Mouse (Mus musculus): ENCODE results near the gene Gsn. TPM values are rescaled to one million over a fixed set of nuclear protein-coding genes. Genes with fewer than 3 reads are reported as not detected.

Gsn gene
- total RNA-seq, 1 experiment = 165 TPM

DNA sequence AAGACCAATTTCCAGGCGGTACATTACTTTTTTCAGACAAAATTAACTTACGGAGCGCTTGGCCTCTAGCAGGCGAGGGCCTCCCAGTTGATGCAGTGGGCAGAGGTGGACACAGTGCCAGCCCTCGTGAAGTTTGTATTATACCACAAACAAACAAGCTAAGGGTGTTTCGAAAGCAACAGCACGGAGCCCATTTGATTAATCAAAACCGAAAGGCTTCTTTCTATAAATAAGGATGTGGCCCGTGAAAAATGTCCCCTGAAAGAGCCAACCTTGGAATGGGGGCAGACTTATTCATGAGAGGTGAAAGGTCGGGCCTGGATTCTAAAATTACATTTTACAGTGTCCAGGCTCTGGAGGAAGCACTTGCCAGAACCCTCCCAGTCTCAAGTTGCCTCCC, 81.2 kb downstream of the Gsn start:
- peak overlapping the region in 1 of 2 experiments; percentile 5; a peak in 1 of 4 replicates for H3K4me3 ChIP-seq (ENCODE audit: insufficient read depth in 1 of 2, low read depth in 1 of 2, low read length in 2 of 2, poor library complexity in 1 of 2, severe bottlenecking in 1 of 2)
- peaks cover 0 to 5% of the 10 kb centered on the region in 2 experiments; a peak in 1 of 4 replicates for H3K4me1 ChIP-seq (ENCODE audit: control insufficient read depth in 2 of 2, insufficient read depth in 2 of 2, low read length in 2 of 2, poor library complexity in 1 of 2)
- no peaks in the 10 kb centered on the region for H3K36me3 ChIP-seq (ENCODE audit: control insufficient read depth, insufficient read depth, low read length, poor library complexity, severe bottlenecking)
- H3K27ac ChIP-seq (ENCODE audit: insufficient read depth, low read depth, low read length, poor library complexity, severe bottlenecking) = no peak overlapping the region
- H3K9ac ChIP-seq (ENCODE audit: insufficient read depth, low read depth, low read length, poor library complexity, severe bottlenecking) = no peak overlapping the region
- in situ Hi-C loops (cut with MboI; ENCODE audit: low sequenced_read_pairs in 2 of 2, unreplicated experiment in 2 of 2) = no loop called here
- no peak for TF ChIP-seq ZNF384 (IDR thresholded peaks at IDR 0.05; ENCODE audit: low read depth, low read length)
- no peaks in the 10 kb centered on the region for H3K9me3 ChIP-seq (ENCODE audit: control insufficient read depth, insufficient read depth, low read depth, low read length)
- no peak for DNase-seq (ENCODE audit: low read depth, low spot score)

DNA sequence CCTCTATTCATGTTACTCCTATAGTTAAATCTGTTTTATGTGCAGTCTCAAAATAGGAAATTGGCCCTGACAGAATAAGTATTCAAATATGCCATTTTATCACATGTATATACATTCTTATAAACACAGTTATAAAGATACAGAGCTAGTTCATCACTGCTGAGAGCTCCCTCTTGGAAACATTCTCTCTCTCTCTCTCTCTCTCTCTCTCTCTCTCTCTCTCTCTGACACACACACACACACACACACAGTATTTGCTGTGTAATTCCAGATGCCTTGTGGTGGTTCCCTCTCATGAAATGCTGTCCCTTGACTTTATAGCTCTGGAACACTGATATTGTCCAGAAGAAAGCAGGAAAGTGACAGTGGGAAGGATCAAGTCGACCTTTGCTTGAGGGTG, 81.9 kb downstream of the Gsn start:
- Histone ChIP-seq H3K4me1 (ENCODE audit: control insufficient read depth in 2 of 2, insufficient read depth in 2 of 2, low read length in 2 of 2, poor library complexity in 1 of 2) (peaks cover 0 to 5% of the 10 kb centered on the region in 2 experiments; a peak in 1 of 4 replicates), H3K36me3 (ENCODE audit: control insufficient read depth, insufficient read depth, low read length, poor library complexity, severe bottlenecking) (no peaks in the 10 kb centered on the region), H3K9me3 (ENCODE audit: control insufficient read depth, insufficient read depth, low read depth, low read length) (no peaks in the 10 kb centered on the region), H3K4me3 (ENCODE audit: insufficient read depth in 1 of 2, low read depth in 1 of 2, low read length in 2 of 2, poor library complexity in 1 of 2, severe bottlenecking in 1 of 2) (no peak overlapping the region), H3K9ac (ENCODE audit: insufficient read depth, low read depth, low read length, poor library complexity, severe bottlenecking) (no peak overlapping the region), H3K27ac (ENCODE audit: insufficient read depth, low read depth, low read length, poor library complexity, severe bottlenecking) (no peak overlapping the region)
- no peak for DNase-seq (ENCODE audit: low read depth, low spot score)
- no peak for TF ChIP-seq ZC3H11A (IDR thresholded peaks at IDR 0.05; ENCODE audit: borderline replicate concordance, low read depth, low read length)
- TF ChIP-seq MAFK (IDR thresholded peaks at IDR 0.05; ENCODE audit: insufficient read depth, low read depth, low read length) = no peak
- no peak for TF ChIP-seq CHD2 (IDR thresholded peaks at IDR 0.05; ENCODE audit: low read depth, low read length)
- no peak for TF ChIP-seq ZNF384 (IDR thresholded peaks at IDR 0.05; ENCODE audit: low read depth, low read length)
- TF ChIP-seq HCFC1 (IDR thresholded peaks at IDR 0.05; ENCODE audit: borderline replicate concordance, insufficient read depth, low read length) = no peak
- in situ Hi-C loops (cut with MboI; ENCODE audit: low sequenced_read_pairs in 2 of 2, unreplicated experiment in 2 of 2) = no loop called here

DNA sequence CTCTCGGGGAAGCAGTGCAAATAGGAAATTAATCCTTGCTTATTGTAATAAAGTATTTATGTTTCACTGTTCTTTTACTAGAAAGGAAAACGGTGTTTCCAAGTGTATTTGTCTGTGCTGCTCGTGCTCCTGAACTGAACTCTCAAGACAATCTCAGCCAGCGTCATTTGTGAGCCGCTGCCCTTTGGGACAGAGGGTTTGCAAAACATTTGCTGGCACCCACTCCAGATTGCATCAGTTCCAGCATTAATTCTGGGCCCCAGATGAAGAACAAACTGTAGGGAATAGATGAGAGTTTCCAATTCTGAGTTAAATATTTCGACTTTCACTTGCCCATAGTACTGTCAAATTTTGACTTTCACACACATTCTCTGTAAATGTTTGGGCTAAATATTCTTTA, 82.5 kb downstream of the Gsn start:
- H3K4me1 ChIP-seq (ENCODE audit: control insufficient read depth in 2 of 2, insufficient read depth in 2 of 2, low read length in 2 of 2, poor library complexity in 1 of 2) = peaks cover 0 to 5% of the 10 kb centered on the region in 2 experiments; a peak in 1 of 4 replicates
- no peak overlapping the region for H3K27ac ChIP-seq (ENCODE audit: insufficient read depth, low read depth, low read length, poor library complexity, severe bottlenecking)
- H3K36me3 ChIP-seq (ENCODE audit: control insufficient read depth, insufficient read depth, low read length, poor library complexity, severe bottlenecking) = no peaks in the 10 kb centered on the region
- no peak overlapping the region for H3K9ac ChIP-seq (ENCODE audit: insufficient read depth, low read depth, low read length, poor library complexity, severe bottlenecking)
- TF ChIP-seq HCFC1 (IDR thresholded peaks at IDR 0.05; ENCODE audit: borderline replicate concordance, insufficient read depth, low read length) = no peak
- TF ChIP-seq MAFK (IDR thresholded peaks at IDR 0.05; ENCODE audit: insufficient read depth, low read depth, low read length) = no peak
- no peak for TF ChIP-seq ZNF384 (IDR thresholded peaks at IDR 0.05; ENCODE audit: low read depth, low read length)
- no peak for TF ChIP-seq CHD2 (IDR thresholded peaks at IDR 0.05; ENCODE audit: low read depth, low read length)
- TF ChIP-seq ZC3H11A (IDR thresholded peaks at IDR 0.05; ENCODE audit: borderline replicate concordance, low read depth, low read length) = no peak
- H3K4me3 ChIP-seq (ENCODE audit: insufficient read depth in 1 of 2, low read depth in 1 of 2, low read length in 2 of 2, poor library complexity in 1 of 2, severe bottlenecking in 1 of 2) = no peak overlapping the region
- no peaks in the 10 kb centered on the region for H3K9me3 ChIP-seq (ENCODE audit: control insufficient read depth, insufficient read depth, low read depth, low read length)
- in situ Hi-C loops (cut with MboI; ENCODE audit: low sequenced_read_pairs in 2 of 2, unreplicated experiment in 2 of 2) = no loop called here
- DNase-seq (ENCODE audit: low read depth, low spot score) = no peak

DNA sequence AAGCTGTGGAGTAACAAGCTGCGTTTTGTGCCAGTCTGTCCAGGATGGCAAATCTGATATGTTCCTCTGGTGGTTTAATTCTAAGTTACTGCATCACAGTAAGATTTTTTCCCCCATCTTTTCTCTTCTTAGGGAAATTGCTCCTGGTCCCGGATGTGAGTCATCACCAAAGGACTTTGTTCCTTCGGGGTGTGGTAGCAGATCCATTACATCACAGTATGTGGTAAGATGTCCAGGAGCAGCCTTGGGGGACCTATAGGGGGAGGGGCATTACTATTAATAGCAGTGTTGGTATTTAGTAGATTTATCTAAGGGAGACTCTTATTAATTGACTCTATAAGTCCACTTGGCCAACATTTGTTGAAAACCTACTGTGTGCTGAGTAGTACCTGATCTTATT, 86.4 kb downstream of the Gsn start:
- Histone ChIP-seq H3K4me3 (ENCODE audit: insufficient read depth in 1 of 2, low read depth in 1 of 2, low read length in 2 of 2, poor library complexity in 1 of 2, severe bottlenecking in 1 of 2) (no peak overlapping the region), H3K27ac (ENCODE audit: insufficient read depth, low read depth, low read length, poor library complexity, severe bottlenecking) (no peak overlapping the region), H3K4me1 (ENCODE audit: control insufficient read depth in 2 of 2, insufficient read depth in 2 of 2, low read length in 2 of 2, poor library complexity in 1 of 2) (peaks cover 0 to 4% of the 10 kb centered on the region in 2 experiments; a peak in 1 of 4 replicates), H3K9me3 (ENCODE audit: control insufficient read depth, insufficient read depth, low read depth, low read length) (no peaks in the 10 kb centered on the region), H3K36me3 (ENCODE audit: control insufficient read depth, insufficient read depth, low read length, poor library complexity, severe bottlenecking) (no peaks in the 10 kb centered on the region), H3K9ac (ENCODE audit: insufficient read depth, low read depth, low read length, poor library complexity, severe bottlenecking) (no peak overlapping the region)
- in situ Hi-C loops (cut with MboI; ENCODE audit: low sequenced_read_pairs in 2 of 2, unreplicated experiment in 2 of 2) = no loop called here
- no peak for TF ChIP-seq HCFC1 (IDR thresholded peaks at IDR 0.05; ENCODE audit: borderline replicate concordance, insufficient read depth, low read length)
- no peak for DNase-seq (ENCODE audit: low read depth, low spot score)

DNA sequence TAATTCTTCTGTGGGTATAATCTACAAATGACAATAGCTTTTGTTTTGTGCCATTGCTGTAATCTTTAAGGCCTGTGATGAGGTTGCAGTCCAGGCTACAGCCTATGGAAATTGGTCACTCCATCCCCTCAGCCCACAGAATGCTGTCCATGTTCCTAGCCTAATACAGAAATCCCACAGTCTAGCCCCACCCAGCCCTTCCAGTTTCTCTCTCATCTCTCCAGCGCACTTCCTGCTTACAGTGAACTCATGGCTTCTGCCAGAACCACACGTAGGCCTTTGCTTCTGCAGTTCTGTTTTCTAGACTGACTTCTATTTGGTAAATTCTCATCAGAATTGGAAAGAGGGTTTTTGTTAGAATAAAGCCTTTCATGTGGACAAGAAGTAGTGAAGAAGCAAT, 89.8 kb downstream of the Gsn start:
- in situ Hi-C loops (cut with MboI; ENCODE audit: low sequenced_read_pairs in 2 of 2, unreplicated experiment in 2 of 2) = no loop called here
- H3K9ac ChIP-seq (ENCODE audit: insufficient read depth, low read depth, low read length, poor library complexity, severe bottlenecking) = no peak overlapping the region
- H3K36me3 ChIP-seq (ENCODE audit: control insufficient read depth, insufficient read depth, low read length, poor library complexity, severe bottlenecking) = no peaks in the 10 kb centered on the region
- H3K27ac ChIP-seq (ENCODE audit: insufficient read depth, low read depth, low read length, poor library complexity, severe bottlenecking) = no peak overlapping the region
- TF ChIP-seq HCFC1 (IDR thresholded peaks at IDR 0.05; ENCODE audit: borderline replicate concordance, insufficient read depth, low read length) = no peak
- TF ChIP-seq ZC3H11A (IDR thresholded peaks at IDR 0.05; ENCODE audit: borderline replicate concordance, low read depth, low read length) = no peak
- TF ChIP-seq MAFK (IDR thresholded peaks at IDR 0.05; ENCODE audit: insufficient read depth, low read depth, low read length) = no peak
- TF ChIP-seq ZNF384 (IDR thresholded peaks at IDR 0.05; ENCODE audit: low read depth, low read length) = no peak
- no peak for TF ChIP-seq CHD2 (IDR thresholded peaks at IDR 0.05; ENCODE audit: low read depth, low read length)
- DNase-seq (ENCODE audit: low read depth, low spot score) = no peak
- no peak overlapping the region for H3K4me3 ChIP-seq (ENCODE audit: insufficient read depth in 1 of 2, low read depth in 1 of 2, low read length in 2 of 2, poor library complexity in 1 of 2, severe bottlenecking in 1 of 2)
- H3K4me1 ChIP-seq (ENCODE audit: control insufficient read depth in 2 of 2, insufficient read depth in 2 of 2, low read length in 2 of 2, poor library complexity in 1 of 2) = peaks cover 0 to 4% of the 10 kb centered on the region in 2 experiments; a peak in 1 of 4 replicates
- no peaks in the 10 kb centered on the region for H3K9me3 ChIP-seq (ENCODE audit: control insufficient read depth, insufficient read depth, low read depth, low read length)

Data from ES-E14 (cell line).